Mouse (Mus musculus): ENCODE measurements around the gene Klrb1b. TPM values are rescaled to one million over a fixed set of nuclear protein-coding genes. Genes with fewer than 3 reads are reported as not detected.
"Not testable (repeated sequence)": the region's sequence is repeated elsewhere in the genome, so short reads cannot be mapped to it uniquely, and the experiment has no call there.

Gene Klrb1b
- total RNA-seq, 2 experiments from 2014 or later = not detected

DNA sequence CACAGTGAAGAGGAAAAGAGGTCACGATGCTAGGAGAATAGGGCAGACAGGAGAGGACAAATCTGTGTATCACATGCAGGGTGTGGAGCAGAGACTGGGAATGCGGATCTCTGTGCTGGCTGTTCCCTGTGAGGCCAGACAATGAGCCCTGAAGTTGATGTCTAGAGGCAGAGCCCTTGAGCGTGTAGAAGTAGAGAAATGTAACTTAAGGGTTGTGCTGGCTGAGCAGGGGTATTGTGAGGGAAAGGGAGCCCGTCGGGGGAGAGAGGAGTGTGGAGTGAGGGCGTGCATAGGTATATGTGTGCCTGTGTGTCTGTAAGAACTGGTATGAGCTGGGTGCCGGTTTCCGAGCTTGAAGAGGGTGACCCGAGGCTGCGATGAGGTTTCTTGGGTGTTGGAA, 23.6 kb downstream of the Klrb1b start:
- no peak for ATAC-seq (replicated peaks; ENCODE audit: poor library complexity, severe bottlenecking)

GRCm38 (mm10) chr6:128800696-128801095, 25.4 kb downstream of the Klrb1b start:
- not testable (repeated sequence) for ATAC-seq (replicated peaks; ENCODE audit: poor library complexity, severe bottlenecking)

DNA sequence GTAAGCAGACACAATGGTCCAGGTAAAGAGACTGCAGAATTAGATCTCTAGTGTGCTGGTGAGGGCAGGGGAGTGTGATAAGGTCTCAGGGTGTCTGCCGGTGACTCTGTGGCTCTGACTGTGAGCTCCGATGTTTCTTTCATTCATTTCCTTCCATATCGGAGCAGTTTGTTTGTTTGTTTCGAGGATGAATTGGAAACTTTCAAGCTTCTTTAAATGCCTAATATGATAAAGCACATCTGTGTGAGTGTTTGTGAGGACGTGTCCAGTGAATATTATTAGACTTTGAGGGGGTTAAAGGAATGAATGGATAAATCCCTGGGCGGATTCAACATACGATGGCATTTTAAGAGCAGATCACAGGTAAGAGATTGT, 26.2 kb downstream of the Klrb1b start:
- ATAC-seq (replicated peaks; ENCODE audit: poor library complexity, severe bottlenecking) = no peak

GRCm38 (mm10) chr6:128799144-128799895, 26.8 kb downstream of the Klrb1b start:
- ATAC-seq (replicated peaks; ENCODE audit: poor library complexity, severe bottlenecking) = peak; percentile 52

DNA sequence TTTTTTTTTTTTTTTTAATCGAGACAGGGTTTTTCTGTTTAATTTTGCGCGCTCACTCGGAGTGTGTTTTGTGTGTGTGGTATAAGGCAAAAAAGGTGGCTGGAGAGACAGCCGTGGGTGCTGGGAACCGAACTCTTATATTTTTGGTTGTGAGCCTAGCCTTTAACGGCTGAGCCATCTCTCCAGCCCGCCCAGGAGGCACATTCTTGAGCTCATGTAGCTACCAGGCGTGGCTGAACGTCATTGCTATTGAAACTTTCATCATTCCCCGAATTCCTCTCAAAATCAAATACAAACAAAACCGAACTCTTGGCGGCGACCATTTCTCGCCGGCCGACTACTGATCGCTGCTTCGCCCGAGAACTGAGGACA, 27.4 kb downstream of the Klrb1b start:
- ATAC-seq (replicated peaks; ENCODE audit: poor library complexity, severe bottlenecking) = peak; percentile 8

GRCm38 (mm10) chr6:128797936-128798771, 28.0 kb downstream of the Klrb1b start:
- ATAC-seq (replicated peaks; ENCODE audit: poor library complexity, severe bottlenecking) = no peak

DNA sequence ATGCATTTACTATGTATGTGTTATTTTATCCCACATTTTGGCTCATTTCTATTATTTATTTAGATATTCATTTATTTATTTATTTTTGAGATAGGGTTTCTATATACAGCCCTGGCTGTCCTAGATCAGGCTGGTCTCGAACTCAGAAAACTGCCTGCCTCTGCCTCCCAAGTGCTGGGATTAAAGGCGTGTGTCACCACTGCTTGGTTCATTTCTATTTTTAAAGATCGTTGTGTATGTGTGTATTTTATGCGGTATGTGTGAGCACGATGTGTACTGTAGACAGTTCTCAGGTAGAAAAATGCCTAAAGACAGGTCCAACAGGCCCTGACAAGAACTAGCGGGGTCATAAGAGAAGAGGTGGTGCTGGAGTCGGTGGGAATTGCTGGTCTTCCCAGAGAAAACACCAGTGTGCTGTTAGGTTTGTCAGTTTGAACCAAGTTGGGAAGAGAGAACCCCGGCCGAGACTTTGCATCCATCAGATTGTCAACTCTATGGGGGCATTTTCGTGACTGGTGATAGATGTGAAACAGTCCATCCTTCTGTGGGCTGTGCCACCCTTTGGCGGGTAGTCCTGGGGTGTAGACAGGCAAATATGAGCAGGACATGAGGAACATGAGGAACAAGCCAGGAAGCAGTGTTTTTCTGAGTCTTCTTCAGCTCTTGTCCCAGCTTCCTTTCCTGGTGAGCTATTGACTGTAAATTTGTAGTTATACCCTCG, 28.8 kb downstream of the Klrb1b start:
- no peak for ATAC-seq (replicated peaks; ENCODE audit: poor library complexity, severe bottlenecking)

GRCm38 (mm10) chr6:128796321-128796955, 29.7 kb downstream of the Klrb1b start:
- ATAC-seq (replicated peaks; ENCODE audit: poor library complexity, severe bottlenecking) = peak; percentile 41

- no peak for ATAC-seq (replicated peaks; ENCODE audit: poor library complexity, severe bottlenecking)
Measured at GRCm38 (mm10) chr6:128793734-128794133, 32.4 kb downstream of the Klrb1b start.

- not testable (repeated sequence) for ATAC-seq (replicated peaks; ENCODE audit: poor library complexity, severe bottlenecking)
Measured at GRCm38 (mm10) chr6:128790491-128790994, 35.6 kb downstream of the Klrb1b start.

GRCm38 (mm10) chr6:128789115-128789514, 37.0 kb downstream of the Klrb1b start, which contains the start of gene Klrb1c:
Gene Klrb1c (minus strand): TSS chr6:128789215.
- ATAC-seq (replicated peaks; ENCODE audit: poor library complexity, severe bottlenecking) = no peak

DNA sequence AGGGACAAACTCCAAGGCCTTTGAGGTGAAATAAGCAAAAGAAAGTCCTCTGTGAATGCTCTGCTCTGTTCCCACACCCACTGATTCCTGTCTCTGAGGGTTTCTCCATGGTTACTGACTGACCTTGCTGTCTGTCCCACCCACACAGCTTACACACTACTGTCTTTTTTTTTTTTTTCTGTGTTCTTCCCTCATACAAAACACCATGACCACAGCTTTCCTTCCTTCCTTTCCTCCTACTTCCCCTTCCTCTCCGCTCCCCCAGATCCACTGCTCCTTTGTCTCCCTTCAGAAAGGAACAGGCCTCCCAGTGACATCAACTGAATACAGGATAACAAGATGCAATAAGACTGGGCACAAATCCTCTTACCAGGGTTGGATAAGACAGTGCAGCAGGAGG, 37.6 kb downstream of the Klrb1b start:
- ATAC-seq (replicated peaks; ENCODE audit: poor library complexity, severe bottlenecking) = peak; percentile 70

- ATAC-seq (replicated peaks; ENCODE audit: poor library complexity, severe bottlenecking) = peak; percentile 66
Measured at GRCm38 (mm10) chr6:128786396-128786795, 39.7 kb downstream of the Klrb1b start.

- ATAC-seq (replicated peaks; ENCODE audit: poor library complexity, severe bottlenecking) = no peak
Measured at GRCm38 (mm10) chr6:128769481-128770253, 56.5 kb downstream of the Klrb1b start.

DNA sequence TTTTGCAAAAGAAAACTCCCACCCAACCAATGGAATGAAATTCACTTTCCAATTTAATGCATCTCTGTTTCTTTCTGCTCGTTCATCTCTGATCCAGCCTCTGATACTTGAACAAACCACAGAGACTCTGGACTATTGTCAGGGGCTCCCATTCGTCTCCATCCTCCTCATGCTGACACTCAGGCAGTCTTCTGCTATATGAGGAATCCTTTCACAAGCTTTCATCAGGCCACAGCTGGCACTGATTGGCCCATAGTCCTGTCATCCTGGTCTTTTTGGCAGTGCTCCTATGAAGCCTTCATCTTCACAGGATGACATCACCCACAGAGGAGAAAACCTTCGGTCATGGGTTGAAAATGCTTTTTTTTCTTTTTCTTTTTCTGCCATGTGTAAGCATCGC, 58.1 kb downstream of the Klrb1b start:
- ATAC-seq (replicated peaks; ENCODE audit: poor library complexity, severe bottlenecking) = no peak

GRCm38 (mm10) chr6:128766486-128767254, 59.5 kb downstream of the Klrb1b start:
- ATAC-seq (replicated peaks; ENCODE audit: poor library complexity, severe bottlenecking) = peak; percentile 72

DNA sequence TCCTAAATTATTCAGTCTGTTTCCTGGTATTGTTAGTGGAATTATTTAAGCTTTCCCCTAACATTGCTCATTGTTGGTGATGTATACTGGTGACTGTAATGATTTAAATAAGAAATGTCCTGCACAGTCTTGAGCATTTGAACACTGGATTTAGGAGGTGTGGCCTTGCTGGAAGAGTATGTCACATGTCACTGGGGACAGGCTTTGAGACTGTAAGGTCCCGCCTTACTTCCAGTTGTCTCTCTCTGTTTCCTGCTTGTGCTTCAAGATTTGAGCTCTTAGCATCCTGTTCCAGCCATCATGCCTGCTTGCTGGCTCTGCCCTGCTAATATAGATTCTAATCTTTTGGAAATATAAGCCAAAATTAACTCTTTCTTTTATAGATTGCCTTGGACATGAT, 60.9 kb downstream of the Klrb1b start:
- ATAC-seq (replicated peaks; ENCODE audit: poor library complexity, severe bottlenecking) = no peak

DNA sequence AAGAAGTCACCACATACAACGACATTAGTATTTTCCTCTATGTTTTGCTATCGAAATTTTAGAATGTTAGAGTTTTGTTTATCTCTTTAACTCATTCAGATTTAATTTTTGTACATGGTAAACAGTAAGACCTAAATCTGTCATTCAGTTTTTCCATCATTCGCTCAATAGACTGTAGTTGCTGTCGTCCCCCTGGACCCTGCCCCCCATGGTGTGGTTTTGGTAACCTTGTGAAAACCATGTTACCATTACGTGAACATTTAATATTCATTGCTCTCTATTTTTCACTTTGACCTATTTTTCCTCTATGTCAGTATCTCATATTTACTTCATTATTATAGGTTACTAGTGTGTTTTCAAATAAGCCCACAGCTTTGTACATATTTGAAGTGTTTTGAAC, 61.5 kb downstream of the Klrb1b start:
- no peak for ATAC-seq (replicated peaks; ENCODE audit: poor library complexity, severe bottlenecking)
